Mouse (Mus musculus): Measurements from ENCODE around the gene Spata25.

DNA sequence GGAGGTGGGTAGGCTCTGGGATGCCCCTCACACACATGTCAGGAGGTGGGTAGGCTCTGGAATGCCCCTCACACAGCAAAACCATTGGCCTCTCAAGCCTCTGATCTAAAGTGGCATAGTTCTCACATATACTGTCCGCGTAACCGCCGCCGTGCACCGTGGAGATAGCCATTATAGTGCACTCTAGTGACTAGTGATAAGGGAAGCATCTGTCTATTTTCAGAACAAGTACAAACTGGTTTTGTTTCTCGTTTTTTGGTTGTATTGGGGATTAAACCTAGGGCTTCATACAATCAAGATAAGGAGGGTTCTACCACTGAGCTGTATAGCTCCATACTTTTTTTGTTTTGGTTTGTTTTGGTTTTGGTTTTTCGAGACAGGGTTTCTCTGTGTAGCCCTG lies 12.5 kb downstream of the Spata25 start:
- TF ChIP-seq MAX (IDR thresholded peaks at IDR 0.05; ENCODE audit: low read depth) (no peak), POLR2A (IDR thresholded peaks at IDR 0.05; ENCODE audit: insufficient read length, low read depth) (no peak), MYOG (IDR thresholded peaks at IDR 0.05; ENCODE audit: control insufficient read depth in 1 of 3, insufficient read depth in 1 of 3, insufficient read length in 2 of 3, low read depth in 2 of 3) (no peak), REST (IDR thresholded peaks at IDR 0.05; ENCODE audit: insufficient read depth, insufficient read length) (no peak), USF1 (IDR thresholded peaks at IDR 0.05; ENCODE audit: low read depth) (no peak), TCF12 (IDR thresholded peaks at IDR 0.05; ENCODE audit: insufficient read depth, poor library complexity, severe bottlenecking) (no peak), MYOD1 (IDR thresholded peaks at IDR 0.05; ENCODE audit: control insufficient read depth in 1 of 3, insufficient read length in 2 of 3, low read depth in 2 of 3) (no peak), E2F4 (IDR thresholded peaks at IDR 0.05; ENCODE audit: insufficient read depth) (no peak), POLR2AphosphoS2 (IDR thresholded peaks at IDR 0.05; ENCODE audit: insufficient read length, low read depth) (no peak), TCF3 (IDR thresholded peaks at IDR 0.05; ENCODE audit: insufficient read length, low read depth) (no peak), SRF (IDR thresholded peaks at IDR 0.05; ENCODE audit: control insufficient read depth, insufficient read length, low read depth) (no peak), CEBPB (IDR thresholded peaks at IDR 0.05; ENCODE audit: insufficient read depth, poor library complexity, severe bottlenecking) (no peak)
